ENCODE assay signal across 16 mouse cellular contexts in genomic region chr9:52104225-52104615, GRCm38 (mm10).
"Had no signal": no experiment of that assay in that cellular context is flagged by ENCODE, and none has a peak within 500 bp of the region (broad histone marks: within the 10 kb centered on the region; RNA-seq: fewer than 3 reads in every experiment).

No protein-coding gene starts in this region.

- H3K4me3 ChIP-seq: kidney, embryonic 15.5 days; left cerebral cortex, adult 2 months; limb, embryonic 15.5 days; midbrain, embryonic 12.5 days; neural tube, embryonic 13.5 days; stomach, embryonic 15.5 days had no signal

- H3K9ac ChIP-seq: kidney, embryonic 15.5 days; limb, embryonic 15.5 days; lung, embryonic 14.5 days; midbrain, embryonic 12.5 days; neural tube, embryonic 13.5 days; stomach, embryonic 15.5 days had no signal

- H3K9me3 ChIP-seq: kidney, embryonic 15.5 days; limb, embryonic 15.5 days; midbrain, embryonic 12.5 days; neural tube, embryonic 13.5 days; stomach, embryonic 15.5 days had no signal

- H3K27ac ChIP-seq: kidney, embryonic 15.5 days; left cerebral cortex, adult 2 months; limb, embryonic 15.5 days; macrophage; midbrain, embryonic 12.5 days; neural tube, embryonic 13.5 days; stomach, embryonic 15.5 days had no signal

- H3K4me2 ChIP-seq: kidney, embryonic 15.5 days; limb, embryonic 15.5 days; lung, embryonic 14.5 days; midbrain, embryonic 12.5 days; neural tube, embryonic 13.5 days; stomach, embryonic 15.5 days had no signal

- DNase-seq: kidney, adult 2 months; kidney, postnatal 14 days; lung, embryonic 14.5 days; lung, postnatal 14 days; retina, postnatal 1 day; right cerebral cortex, postnatal 14 days; thymus, adult 2 months; thymus, postnatal 25 days had no signal

- ATAC-seq: midbrain, embryonic 16.5 days had no signal

- H3K27me3 ChIP-seq: kidney, embryonic 15.5 days; limb, embryonic 15.5 days; midbrain, embryonic 12.5 days; neural tube, embryonic 13.5 days; stomach, embryonic 15.5 days had no signal

- H3K36me3 ChIP-seq: kidney, embryonic 15.5 days; limb, embryonic 15.5 days; midbrain, embryonic 12.5 days; stomach, embryonic 15.5 days had no signal
